Mouse (Mus musculus) forebrain, embryonic 16.5 days (tissue): Measurements from ENCODE around the gene Vhl. TPM values are rescaled to one million over a fixed set of nuclear protein-coding genes. Genes with fewer than 3 reads are reported as not detected.

Experiments
- ATAC-seq: fragments of 200-750 bp; cut with Nextera tagmentation; 2 replicates; pipeline ENCODE4 v1.8.0; 2017; ENCODE audit warnings: mild to moderate bottlenecking, moderate library complexity
- H3K27ac ChIP-seq: fragments of 300-500 bp; sonication (generic); 2 replicates; pipeline ENCODE4 v1.5.1; 2014; ENCODE audit warnings: low read length, control low read depth
- H3K27me3 ChIP-seq: fragments of 300-500 bp; sonication (generic); replicated peaks from 2 replicates; pipeline ENCODE4 v1.6.1; 2014; ENCODE audit warnings: low read length; ENCODE audit not compliant: control insufficient read depth, insufficient read depth
- H3K36me3 ChIP-seq: fragments of 300-500 bp; sonication (generic); 2 replicates; pipeline ENCODE4 v1.6.1; 2014; ENCODE audit not compliant: control insufficient read depth, insufficient read depth
- H3K4me1 ChIP-seq: fragments of 300-500 bp; sonication (generic); replicated peaks from 2 replicates; pipeline ENCODE4 v1.6.1; 2014; ENCODE audit warnings: low read length; ENCODE audit not compliant: control insufficient read depth, insufficient read depth
- H3K4me2 ChIP-seq: fragments of 300-500 bp; sonication (generic); 2 replicates; pipeline ENCODE4 v1.6.1; 2014; ENCODE audit warnings: mild to moderate bottlenecking, low read length, control low read depth
- H3K4me3 ChIP-seq: fragments of 300-500 bp; sonication (generic); replicated peaks from 2 replicates; pipeline ENCODE4 v1.5.1; 2014; ENCODE audit warnings: mild to moderate bottlenecking, low read length, control low read depth
- H3K9ac ChIP-seq: fragments of 300-500 bp; sonication (generic); replicated peaks from 2 replicates; pipeline ENCODE4 v1.6.1; 2014; ENCODE audit warnings: low read depth, low read length, control low read depth
- H3K9me3 ChIP-seq: fragments of 300-500 bp; sonication (generic); 2 replicates; pipeline ENCODE4 v1.6.1; 2016; ENCODE audit warnings: low read length; ENCODE audit not compliant: control insufficient read depth
- WGBS: fragments of 180-500 bp; shearing (Covaris S2); extraction: QIAGEN DNeasy Blood & Tissue Kit; methylation state at CpG from one replicate; pipeline ENCODE4 v1.1.7; 2014; 5-methylcytosine and 5-hydroxymethylcytosine counted together
- polyA plus RNA-seq: library from polyadenylated mRNA; unstranded; fragments of >200 nt; fragmentation: Nextera tagmentation; extraction: Ambion mirVana; gene quantifications from 2 replicates; pipeline ENCODE4 v1.2.1, GENCODE M21; 2015

Vhl gene
- polyA plus RNA-seq, 1 experiment from 2014 or later: 78.1 TPM

DNA sequence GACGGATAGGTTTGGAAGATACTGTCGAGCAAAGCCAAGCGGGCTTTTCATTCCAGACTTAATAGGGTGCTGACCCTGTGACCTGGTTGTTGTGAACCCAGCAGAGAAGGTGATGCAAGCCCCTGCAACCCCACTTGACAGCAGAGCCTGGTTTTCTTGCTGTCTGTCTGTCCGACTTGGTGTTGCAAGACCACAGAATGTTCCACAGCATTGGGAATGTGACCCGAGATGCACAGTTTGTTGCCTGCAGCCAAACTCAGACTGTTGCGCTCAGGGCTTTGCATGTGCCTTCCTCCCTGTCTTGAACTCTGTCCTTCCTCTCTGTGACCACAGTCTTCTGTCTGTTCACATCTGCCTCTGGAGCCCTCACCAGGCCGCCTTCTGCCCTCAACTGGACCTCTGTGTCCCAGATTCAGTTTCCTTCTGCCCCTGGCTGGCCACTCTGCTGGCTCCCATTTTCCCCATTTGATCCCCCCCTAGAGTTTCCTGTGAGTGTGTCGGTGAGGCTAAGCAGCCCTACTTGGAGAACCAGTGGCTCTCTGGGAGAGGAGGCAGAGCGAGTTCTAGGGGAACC lies 56.3 kb downstream of the Vhl start:
- Histone ChIP-seq H3K9me3 (no peaks in the 10 kb centered on the region), H3K4me1 (no peaks in the 10 kb centered on the region), H3K4me3 (no peak overlapping the region), H3K9ac (no peak overlapping the region), H3K27me3 (no peaks in the 10 kb centered on the region), H3K27ac (no peak overlapping the region), H3K4me2 (no peak overlapping the region), H3K36me3 (no peaks in the 10 kb centered on the region)
- WGBS: 91% methylated on average over 9 of the region's 9 CpGs
- no peak for ATAC-seq

Other genes starting within 250 kb of the Vhl start
- gene Tada3, start 246.1 kb upstream of the Vhl start, polyA plus RNA-seq: 83.3 and 88.8 TPM in 2 replicates
- 407 and 414 TPM in 2 replicates for gene Arpc4, start 245.8 kb upstream of the Vhl start, polyA plus RNA-seq
- 6.4 and 8.7 TPM in 2 replicates for gene Ttll3, start 234.7 kb upstream of the Vhl start, polyA plus RNA-seq
- 13.9 and 16.3 TPM in 2 replicates for gene Rpusd3, start 204.6 kb upstream of the Vhl start, polyA plus RNA-seq
- gene Cidec, start 188.2 kb upstream of the Vhl start, polyA plus RNA-seq: not detected in 2 replicates
- gene Jagn1, start 181.4 kb upstream of the Vhl start, polyA plus RNA-seq: 90.9 and 98.9 TPM in 2 replicates
- 0.07 TPM in 1 of 2 replicates, not detected in the other for gene Il17re, start 165.5 kb upstream of the Vhl start, polyA plus RNA-seq
- gene Il17rc, start 152.5 kb upstream of the Vhl start, polyA plus RNA-seq: 2.4 and 3.5 TPM in 2 replicates
- 62.6 and 73.9 TPM in 2 replicates for gene Creld1, start 140.7 kb upstream of the Vhl start, polyA plus RNA-seq
- gene Prrt3, start 122.0 kb upstream of the Vhl start, polyA plus RNA-seq: 5.2 and 8.5 TPM in 2 replicates
- 106 and 108 TPM in 2 replicates for gene Emc3, start 92.3 kb upstream of the Vhl start, polyA plus RNA-seq
- 4.3 and 4.7 TPM in 2 replicates for gene Fancd2, start 92.3 kb upstream of the Vhl start, polyA plus RNA-seq
- 0.19 TPM in 1 of 2 replicates, not detected in the other for gene Fancd2os, start 23.2 kb upstream of the Vhl start, polyA plus RNA-seq
- gene Brk1, start 19.2 kb upstream of the Vhl start, polyA plus RNA-seq: 231 and 240 TPM in 2 replicates
- gene Irak2, start 14.5 kb downstream of the Vhl start, polyA plus RNA-seq: 1.4 and 1.5 TPM in 2 replicates
- 1.1 and 1.6 TPM in 2 replicates for gene Tatdn2, start 73.1 kb downstream of the Vhl start, polyA plus RNA-seq
- gene Ghrl, start 95.9 kb downstream of the Vhl start, polyA plus RNA-seq: 0.49 TPM in 1 of 2 replicates, not detected in the other
- 231 and 237 TPM in 2 replicates for gene Sec13, start 116.8 kb downstream of the Vhl start, polyA plus RNA-seq